Mouse (Mus musculus): Measurements from ENCODE around the gene Pigs. TPM values are rescaled to one million over a fixed set of nuclear protein-coding genes. Genes with fewer than 3 reads are reported as not detected.
A peak's percentile ranks its signal among the peaks of the same experiment; 100 is the strongest.

Pigs gene
- polyA plus RNA-seq, 1 experiment, result 77.3 TPM

DNA sequence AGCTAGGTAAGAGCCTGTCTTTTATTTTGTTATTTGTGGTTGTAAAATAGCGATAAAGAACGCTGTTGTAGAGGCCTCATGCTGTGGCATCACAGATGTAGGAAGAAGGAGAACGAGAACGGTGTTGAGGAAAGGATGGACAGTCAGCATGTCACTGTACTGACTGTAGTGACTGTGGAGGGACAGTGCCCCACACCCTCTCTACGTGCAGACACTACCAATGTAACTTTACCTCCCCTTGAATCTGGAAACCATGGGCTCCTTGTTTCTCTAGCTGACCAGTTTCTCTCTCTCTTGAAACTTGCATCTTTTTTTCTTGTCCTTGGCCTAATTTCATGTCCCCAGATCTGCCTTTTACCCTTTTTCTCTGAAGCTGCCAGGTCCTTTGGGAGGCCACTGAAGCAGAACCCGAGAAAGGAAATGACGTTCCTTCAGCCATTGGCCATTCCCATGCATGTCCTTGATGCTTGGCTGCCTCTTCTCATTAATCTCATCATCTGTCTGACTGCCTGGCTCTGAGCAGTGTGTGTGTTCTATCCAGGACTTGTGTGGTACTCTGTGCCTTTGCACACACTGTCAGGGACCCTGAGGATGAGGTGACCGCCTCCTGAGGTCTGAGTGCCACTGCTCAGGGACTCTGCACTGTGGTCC, 17.2 kb upstream of the Pigs start:
- Histone ChIP-seq H3K27ac (ENCODE audit: insufficient read depth, low read length) (no peak overlapping the region), H3K4me3 (ENCODE audit: insufficient read depth, low read length) (no peak overlapping the region), H3K4me1 (ENCODE audit: control insufficient read depth, insufficient read depth, low read length) (no peaks in the 10 kb centered on the region)
- TF ChIP-seq CTCF (IDR thresholded peaks at IDR 0.05; ENCODE audit: extremely low read depth, insufficient read depth, low read length), result no peak

DNA sequence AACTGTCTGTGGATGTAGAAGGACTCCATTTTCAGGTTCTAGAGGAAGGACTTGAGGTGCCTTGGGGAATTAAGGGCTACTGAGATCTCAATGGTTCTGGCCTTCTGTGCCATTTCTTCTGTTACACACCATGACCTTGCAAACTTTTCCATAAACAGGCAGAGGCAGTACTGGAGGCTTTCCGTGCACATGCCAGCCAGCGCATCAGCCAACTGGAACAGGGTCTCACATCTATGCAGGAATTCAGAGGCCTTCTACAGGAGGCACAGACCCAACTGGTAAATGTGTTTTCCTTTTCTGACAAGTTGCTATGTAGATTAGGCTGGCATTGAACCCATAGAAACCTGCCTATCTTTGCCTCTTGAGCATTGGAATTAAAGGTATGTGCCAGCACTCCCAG, 14.6 kb upstream of the Pigs start:
- 0 out of 2 replicates have a peak, but pooled peaks cover 1% of the 10 kb centered on the region for H3K4me1 ChIP-seq (ENCODE audit: control insufficient read depth, insufficient read depth, low read length)
- no peak for TF ChIP-seq POLR2A (IDR thresholded peaks at IDR 0.05; ENCODE audit: extremely low read depth, insufficient read depth, low read length)
- no peak overlapping the region for H3K4me3 ChIP-seq (ENCODE audit: insufficient read depth, low read length)
- H3K27ac ChIP-seq (ENCODE audit: insufficient read depth, low read length), result no peak overlapping the region

DNA sequence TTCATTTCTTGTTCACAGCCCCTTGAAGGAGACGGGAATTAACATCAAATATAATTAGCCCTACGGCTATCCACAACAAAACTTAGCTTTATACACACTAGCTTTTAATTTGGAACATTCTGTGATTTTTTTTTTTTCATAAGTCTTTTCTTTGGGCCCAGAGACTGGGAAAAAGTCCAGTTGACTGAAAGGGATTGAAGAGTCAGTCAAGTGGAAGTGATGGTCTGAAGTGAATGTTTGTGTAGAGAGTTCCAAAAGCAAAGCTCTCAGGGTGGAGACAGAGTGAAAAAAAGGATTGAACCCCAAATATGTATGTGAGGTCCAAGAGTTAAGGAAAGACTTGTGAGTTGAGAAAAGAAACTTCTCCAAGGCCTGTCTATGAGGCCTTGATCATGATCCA, 9.8 kb upstream of the Pigs start:
- Histone ChIP-seq H3K27ac (ENCODE audit: insufficient read depth, low read length) (0 out of 2 replicates have a peak overlapping the region, but pooled peaks have one; percentile 24), H3K4me1 (ENCODE audit: control insufficient read depth, insufficient read depth, low read length) (0 out of 2 replicates have a peak, but pooled peaks cover 1% of the 10 kb centered on the region), H3K4me3 (ENCODE audit: insufficient read depth, low read length) (no peak overlapping the region)
- no peak for TF ChIP-seq CTCF (IDR thresholded peaks at IDR 0.05; ENCODE audit: extremely low read depth, insufficient read depth, low read length)
- no peak for TF ChIP-seq POLR2A (IDR thresholded peaks at IDR 0.05; ENCODE audit: extremely low read depth, insufficient read depth, low read length)

DNA sequence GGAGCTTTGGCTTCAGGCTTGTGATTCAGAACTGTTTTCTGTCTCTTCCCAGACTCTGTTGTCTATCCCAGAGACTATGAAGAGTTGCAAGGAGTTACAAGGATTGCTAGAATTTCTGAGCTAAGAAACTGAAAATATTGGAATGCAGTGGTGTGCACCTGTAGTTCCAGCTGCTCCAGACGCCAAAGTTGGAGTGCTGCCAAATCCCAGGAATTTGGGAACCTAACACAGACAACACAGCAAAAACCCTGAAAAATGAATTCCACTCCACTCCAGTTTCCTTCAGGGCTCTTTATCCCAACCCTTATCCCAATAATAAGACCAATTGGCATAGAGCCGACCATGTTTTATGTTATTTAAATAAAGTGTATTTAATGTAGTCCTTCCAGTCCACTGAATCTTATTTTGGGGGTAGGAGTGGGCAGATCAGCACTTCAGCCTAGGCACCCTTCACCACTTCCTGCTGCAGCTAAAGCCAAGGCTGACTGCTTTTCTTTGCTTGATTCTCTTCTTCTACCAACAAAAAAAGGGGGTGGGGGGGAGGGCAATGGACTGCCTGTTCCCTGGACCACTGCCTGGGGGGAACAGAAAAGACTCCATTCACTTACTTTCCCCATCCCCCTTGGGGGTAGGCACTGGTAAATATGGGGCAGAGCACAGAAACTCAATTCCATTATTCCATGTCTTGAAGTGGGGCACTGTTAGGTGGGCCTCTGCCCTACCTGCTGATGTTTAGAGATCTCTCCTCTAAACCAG, 6.0 kb upstream of the Pigs start:
- peak overlapping the region; percentile 36 for H3K4me3 ChIP-seq (ENCODE audit: insufficient read depth, low read length)
- H3K27ac ChIP-seq (ENCODE audit: insufficient read depth, low read length), result 0 out of 2 replicates have a peak overlapping the region, but pooled peaks have one; percentile 27
- no peak for TF ChIP-seq CTCF (IDR thresholded peaks at IDR 0.05; ENCODE audit: extremely low read depth, insufficient read depth, low read length)
- TF ChIP-seq POLR2A (IDR thresholded peaks at IDR 0.05; ENCODE audit: extremely low read depth, insufficient read depth, low read length), result 0 out of 2 replicates have a peak, but pooled peaks have one; percentile 6
- H3K4me1 ChIP-seq (ENCODE audit: control insufficient read depth, insufficient read depth, low read length), result 0 out of 2 replicates have a peak, but pooled peaks cover 1% of the 10 kb centered on the region

DNA sequence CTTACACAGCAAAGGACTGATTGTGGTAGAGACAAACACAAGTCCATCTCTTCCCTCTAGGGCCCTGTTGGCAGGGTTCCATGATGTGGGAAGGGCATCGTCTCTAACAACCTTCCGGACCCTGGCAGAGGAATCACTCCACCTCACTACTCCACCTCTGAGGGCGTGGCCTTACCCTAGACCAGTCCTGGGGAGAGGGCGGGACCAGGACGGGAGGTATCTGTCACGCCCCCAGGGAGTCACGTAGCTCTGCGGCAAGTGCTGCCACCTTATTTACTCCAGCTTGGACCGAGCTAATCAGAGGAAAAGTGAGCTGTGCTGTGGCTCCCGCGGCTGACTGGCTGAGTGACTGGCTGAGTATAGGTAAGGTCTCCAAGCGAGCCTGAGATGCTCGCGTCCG, 5.4 kb upstream of the Pigs start, which contains the start of gene Aldoc:
Gene Aldoc (plus strand): TSS at position 109 of the 400 bp plus-strand sequence.
- H3K27ac ChIP-seq (ENCODE audit: insufficient read depth, low read length), result peak within 1 kb of the TSS; percentile 74
- H3K4me3 ChIP-seq (ENCODE audit: insufficient read depth, low read length), result peak within 1 kb of the TSS; percentile 36
- no peak for TF ChIP-seq CTCF (IDR thresholded peaks at IDR 0.05; ENCODE audit: extremely low read depth, insufficient read depth, low read length)
- peak; percentile 80 for TF ChIP-seq POLR2A (IDR thresholded peaks at IDR 0.05; ENCODE audit: extremely low read depth, insufficient read depth, low read length)
- no peaks in the 10 kb centered on the region for H3K4me1 ChIP-seq (ENCODE audit: control insufficient read depth, insufficient read depth, low read length)

DNA sequence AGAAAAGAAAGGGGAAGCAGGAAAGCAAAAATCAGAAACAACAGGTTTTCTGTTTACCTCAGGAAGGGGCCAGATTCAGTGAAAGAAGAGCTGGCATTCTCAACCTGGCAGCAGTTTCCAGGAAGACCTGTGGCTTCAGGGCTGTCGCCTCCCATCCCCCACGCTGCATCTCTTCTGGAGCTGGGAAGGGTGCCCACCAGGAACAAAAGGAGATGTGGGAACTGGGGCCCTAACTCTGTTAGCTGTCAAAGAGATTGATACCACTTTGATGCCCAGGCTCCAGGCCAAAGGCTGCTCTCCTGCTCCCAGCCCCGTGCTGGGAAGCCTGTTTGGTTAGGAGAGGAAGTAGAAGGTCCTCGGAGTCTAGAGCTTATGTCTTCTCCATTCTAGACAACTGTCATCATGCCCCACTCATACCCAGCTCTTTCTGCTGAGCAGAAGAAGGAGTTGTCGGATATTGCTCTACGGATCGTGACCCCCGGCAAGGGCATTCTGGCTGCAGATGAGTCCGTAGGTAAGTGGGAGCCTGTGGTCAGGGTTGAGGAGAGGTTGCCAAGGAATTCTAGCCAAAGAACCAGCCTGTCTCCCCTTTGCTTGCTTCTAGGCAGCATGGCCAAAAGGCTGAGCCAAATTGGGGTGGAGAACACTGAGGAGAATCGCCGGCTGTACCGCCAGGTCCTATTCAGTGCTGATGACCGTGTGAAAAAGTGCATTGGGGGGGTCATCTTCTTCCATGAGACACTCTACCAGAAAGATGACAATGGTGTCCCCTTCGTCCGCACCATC, 4.0 kb upstream of the Pigs start:
- Histone ChIP-seq H3K4me3 (ENCODE audit: insufficient read depth, low read length) (peak overlapping the region; percentile 36), H3K4me1 (ENCODE audit: control insufficient read depth, insufficient read depth, low read length) (no peaks in the 10 kb centered on the region), H3K27ac (ENCODE audit: insufficient read depth, low read length) (peak overlapping the region; percentile 74; the same call in 1 of the 2 replicates)
- TF ChIP-seq CTCF (IDR thresholded peaks at IDR 0.05; ENCODE audit: extremely low read depth, insufficient read depth, low read length) (no peak), POLR2A (IDR thresholded peaks at IDR 0.05; ENCODE audit: extremely low read depth, insufficient read depth, low read length) (no peak)

DNA sequence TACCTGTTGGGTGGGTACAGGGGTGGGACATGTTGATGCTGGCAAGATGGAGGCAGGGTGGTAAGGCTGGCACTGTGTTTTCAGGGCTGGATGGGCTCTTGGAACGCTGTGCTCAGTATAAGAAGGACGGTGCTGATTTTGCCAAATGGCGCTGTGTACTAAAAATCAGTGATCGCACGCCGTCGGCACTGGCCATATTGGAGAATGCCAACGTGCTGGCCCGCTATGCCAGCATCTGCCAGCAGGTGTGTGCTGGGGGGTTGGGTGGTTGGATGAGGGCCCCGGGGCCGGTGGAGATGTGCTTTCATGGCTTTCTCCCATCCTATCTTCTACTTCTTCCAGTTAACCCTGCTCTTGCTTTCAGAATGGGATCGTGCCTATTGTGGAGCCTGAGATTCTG, 3.2 kb upstream of the Pigs start:
- Histone ChIP-seq H3K27ac (ENCODE audit: insufficient read depth, low read length) (peak overlapping the region; percentile 52; the same call in 1 of the 2 replicates), H3K4me1 (ENCODE audit: control insufficient read depth, insufficient read depth, low read length) (0 out of 2 replicates have a peak, but pooled peaks cover 1% of the 10 kb centered on the region), H3K4me3 (ENCODE audit: insufficient read depth, low read length) (peak overlapping the region; percentile 36)
- TF ChIP-seq POLR2A (IDR thresholded peaks at IDR 0.05; ENCODE audit: extremely low read depth, insufficient read depth, low read length), result no peak
- TF ChIP-seq CTCF (IDR thresholded peaks at IDR 0.05; ENCODE audit: extremely low read depth, insufficient read depth, low read length), result no peak

DNA sequence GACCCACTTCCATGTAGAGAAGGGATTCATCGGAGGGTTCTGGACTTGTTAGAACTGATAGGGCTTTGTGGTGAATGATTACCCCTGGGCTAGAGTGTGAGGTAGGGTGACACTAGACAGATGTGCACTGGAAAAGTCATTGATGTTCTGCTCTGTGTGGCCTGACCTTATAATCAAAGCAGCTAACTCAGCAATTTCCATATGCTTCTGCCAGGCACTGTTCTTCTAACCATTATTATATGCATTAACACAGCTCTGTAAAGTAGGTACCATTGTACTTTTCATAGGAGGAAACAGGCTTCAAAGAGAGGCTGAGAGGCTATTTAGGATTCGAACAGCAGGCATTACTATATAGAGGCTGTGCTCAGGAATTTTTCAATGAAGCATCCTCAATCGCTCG, 1.0 kb upstream of the Pigs start:
- TF ChIP-seq CTCF (IDR thresholded peaks at IDR 0.05; ENCODE audit: extremely low read depth, insufficient read depth, low read length), result no peak
- TF ChIP-seq POLR2A (IDR thresholded peaks at IDR 0.05; ENCODE audit: extremely low read depth, insufficient read depth, low read length), result no peak
- 0 out of 2 replicates have a peak, but pooled peaks cover 1% of the 10 kb centered on the region for H3K4me1 ChIP-seq (ENCODE audit: control insufficient read depth, insufficient read depth, low read length)
- no peak overlapping the region for H3K4me3 ChIP-seq (ENCODE audit: insufficient read depth, low read length)
- H3K27ac ChIP-seq (ENCODE audit: insufficient read depth, low read length), result no peak overlapping the region

DNA sequence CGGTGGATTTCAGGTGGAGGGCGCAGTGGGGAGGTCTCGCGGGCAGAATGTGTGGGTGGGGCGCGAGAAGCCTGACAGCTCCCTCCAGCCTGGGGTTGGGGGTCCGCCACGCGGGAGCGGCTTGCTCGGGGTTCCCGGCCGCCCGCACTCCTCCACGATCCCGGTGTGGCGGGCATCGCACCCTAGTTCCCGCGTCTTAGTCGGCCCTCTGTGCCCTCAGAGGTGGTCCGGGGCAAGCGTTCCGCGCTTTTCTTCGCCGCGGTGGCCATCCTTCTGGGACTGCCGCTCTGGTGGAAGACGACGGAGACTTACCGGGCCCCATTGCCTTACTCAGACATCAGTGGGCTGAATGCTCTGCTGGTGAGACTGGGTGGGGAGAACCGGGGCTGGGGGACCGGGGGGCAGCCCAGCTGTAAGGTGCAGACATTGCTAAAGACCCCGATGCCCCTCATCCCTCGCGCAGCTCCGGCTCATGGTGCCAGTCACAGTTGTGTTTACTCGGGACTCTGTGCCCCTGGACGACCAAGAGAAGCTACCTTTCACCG, 369 bp downstream of the Pigs start:
- no peak overlapping the region for H3K27ac ChIP-seq (ENCODE audit: insufficient read depth, low read length)
- peak overlapping the region; percentile 43 for H3K4me3 ChIP-seq (ENCODE audit: insufficient read depth, low read length)
- TF ChIP-seq POLR2A (IDR thresholded peaks at IDR 0.05; ENCODE audit: extremely low read depth, insufficient read depth, low read length) (no peak), CTCF (IDR thresholded peaks at IDR 0.05; ENCODE audit: extremely low read depth, insufficient read depth, low read length) (no peak)
- H3K4me1 ChIP-seq (ENCODE audit: control insufficient read depth, insufficient read depth, low read length), result 0 out of 2 replicates have a peak, but pooled peaks cover 1% of the 10 kb centered on the region

All from cortical plate, adult 2 months (tissue).